Mouse (Mus musculus) induced T-regulatory cell, adult 2 months (primary cell): ENCODE data around the gene Serp1.

Experiments
- DNase-seq: peaks from one replicate; pipeline ENCODE4 v3.0.0-alpha.2; 2012; ENCODE audit warnings: low read depth

Gene Serp1

DNA sequence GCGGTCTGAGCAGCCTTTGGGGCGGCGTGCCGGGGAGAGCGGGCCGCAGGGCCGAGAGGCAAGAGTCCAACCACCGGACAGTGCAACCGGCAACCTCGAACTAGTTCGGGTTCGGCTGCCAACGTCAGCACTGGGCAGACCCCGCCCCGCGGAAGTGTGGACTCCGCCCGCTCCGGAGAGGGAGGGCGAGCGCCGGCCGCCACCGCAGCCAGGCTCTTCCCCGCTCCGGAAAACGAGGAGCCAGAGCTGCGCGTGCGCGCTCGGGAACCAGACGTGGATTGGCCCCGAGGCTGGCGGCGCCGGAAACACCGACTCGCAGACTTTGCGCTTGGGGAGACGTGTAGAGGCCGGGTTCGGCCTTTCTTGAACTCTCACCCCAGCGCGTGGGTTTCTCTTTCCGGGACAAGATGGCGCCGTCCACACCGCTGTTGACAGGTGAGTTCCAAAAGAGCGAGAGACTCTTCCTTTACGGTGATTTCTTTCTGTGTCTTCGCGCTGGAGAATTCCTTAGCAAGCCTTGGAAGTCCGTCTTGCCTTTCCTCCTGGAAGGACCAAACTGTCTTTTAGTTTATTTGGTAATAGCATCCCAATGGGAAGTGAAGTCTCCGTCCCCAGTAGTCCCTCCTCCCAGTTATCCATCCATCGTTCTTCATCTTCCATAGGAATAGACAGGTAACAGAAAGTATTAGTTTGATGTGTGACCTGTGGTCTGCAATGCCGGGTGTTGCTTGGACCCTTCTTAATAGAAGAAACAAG is at the start of gene Serp1, which contains the start of gene Eif2a:
Serp1 (minus strand) TSS at position 241 of the 756 bp plus-strand sequence.
Eif2a (plus strand) TSS at position 170 of the 756 bp plus-strand sequence.
- peak; percentile 99 for DNase-seq

DNA sequence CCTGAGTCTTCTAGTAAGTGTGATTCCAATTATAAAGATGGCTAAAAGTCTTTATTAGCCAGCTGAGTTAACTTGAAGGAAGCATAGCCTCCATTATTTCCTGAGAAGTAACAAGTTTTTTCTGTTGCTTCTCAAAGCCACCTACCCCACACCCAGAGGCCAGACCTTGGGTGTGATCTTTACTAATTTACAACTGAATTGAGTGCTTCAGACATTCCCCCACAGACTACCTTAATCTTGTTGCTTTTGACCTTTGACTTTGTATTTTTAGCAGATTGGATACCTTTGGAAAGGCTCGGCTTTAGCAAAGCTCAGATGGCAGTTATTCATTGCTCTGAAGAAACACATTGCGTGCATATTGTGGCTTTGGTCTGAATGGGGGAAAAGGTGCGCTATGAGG is 45.1 kb upstream of the Serp1 start:
- no peak for DNase-seq

DNA sequence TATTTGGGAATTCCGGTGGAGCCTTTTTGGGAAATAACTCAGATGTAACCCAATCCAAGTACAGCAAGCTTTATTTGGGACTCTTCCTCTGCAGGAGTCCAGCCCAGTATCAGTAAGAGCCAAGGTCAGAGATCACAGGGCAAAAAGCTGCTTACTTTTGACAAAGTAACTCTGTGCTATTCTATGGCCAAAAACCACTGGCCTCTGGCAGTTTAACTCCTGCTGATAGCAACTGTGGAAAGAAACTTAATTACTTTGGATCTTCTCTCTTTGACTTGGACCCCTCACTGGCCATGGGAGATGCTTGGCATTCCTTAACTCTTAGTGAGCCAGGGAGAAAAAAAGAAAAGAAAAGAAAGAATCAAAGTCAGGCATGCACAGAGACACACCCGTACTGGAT is 35.7 kb upstream of the Serp1 start:
- no peak for DNase-seq

DNA sequence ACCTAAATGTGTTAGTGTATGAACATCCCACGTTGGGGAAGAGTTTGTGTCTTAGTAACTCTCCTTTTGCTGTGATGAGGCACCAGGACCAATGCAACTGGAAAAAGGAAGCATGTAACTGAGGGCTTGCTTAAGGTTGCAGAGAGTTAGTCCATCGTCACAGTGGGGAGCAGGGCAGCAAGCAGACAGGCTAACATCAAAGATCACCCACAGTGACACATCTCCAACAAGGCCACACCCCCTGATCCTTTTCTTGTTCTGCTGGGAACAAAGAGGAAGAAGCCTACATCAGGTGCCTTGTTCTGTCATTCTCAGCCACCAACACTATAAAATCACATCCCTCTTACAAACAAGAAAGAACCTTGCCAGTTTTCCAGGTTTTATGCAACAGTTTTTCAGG is 34.2 kb upstream of the Serp1 start:
- no peak for DNase-seq

DNA sequence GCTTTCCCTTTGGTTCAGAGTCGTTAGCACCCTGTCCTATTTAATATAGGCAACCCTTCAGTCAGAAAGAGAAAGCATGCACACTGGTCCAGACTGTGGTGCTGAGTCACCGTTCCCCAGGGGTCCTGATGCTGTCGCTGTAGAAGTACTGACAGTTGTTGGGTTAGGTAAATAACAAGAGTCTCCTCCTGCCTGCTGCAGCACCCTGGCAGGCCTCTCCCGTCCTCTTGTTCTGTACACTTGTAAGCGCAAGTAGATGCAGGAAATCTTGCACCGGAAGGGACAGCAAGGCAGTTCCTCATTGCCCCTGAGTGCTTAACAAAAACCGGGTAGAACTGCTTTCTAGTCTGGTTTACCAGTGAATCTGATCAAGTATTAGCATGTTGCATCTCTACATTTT is 31.0 kb upstream of the Serp1 start:
- no peak for DNase-seq

DNA sequence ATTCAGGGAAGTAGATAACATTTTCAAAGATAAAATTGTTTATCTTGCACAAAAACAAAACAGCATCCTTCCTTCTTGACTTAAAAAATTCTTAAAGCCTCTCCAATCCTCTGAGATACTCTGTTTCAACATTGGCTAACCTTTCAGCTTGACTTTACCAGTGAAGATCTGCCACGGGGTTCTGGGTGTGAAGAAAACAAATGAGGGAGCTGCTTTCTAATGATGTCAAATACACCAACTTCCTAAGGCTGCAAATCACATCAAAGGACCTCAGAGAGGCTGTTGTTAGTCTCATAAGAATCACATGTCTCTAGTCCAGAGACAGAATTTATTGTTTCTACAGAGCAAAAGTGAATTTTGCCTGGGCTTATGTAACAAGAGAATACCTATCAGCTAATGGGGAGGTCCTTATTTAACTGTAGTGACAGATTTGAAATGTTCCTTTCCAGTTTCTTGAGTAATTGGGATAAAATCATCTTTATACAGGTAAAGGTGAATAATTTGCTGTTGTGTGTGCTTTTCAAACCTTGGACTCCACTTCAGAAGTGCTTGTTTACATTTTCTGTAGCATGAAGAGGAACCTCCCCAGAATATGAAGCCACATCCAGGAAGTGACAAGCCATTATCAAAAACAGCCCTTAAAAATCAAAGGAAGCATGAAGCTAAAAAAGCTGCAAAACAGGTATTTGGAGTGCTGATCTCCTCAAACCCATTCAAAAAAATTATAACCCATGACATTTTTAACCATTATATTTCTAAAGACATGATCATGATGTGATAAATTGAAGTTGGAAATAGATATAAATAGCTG is 26.5 kb upstream of the Serp1 start:
- DNase-seq: peak; percentile 67

DNA sequence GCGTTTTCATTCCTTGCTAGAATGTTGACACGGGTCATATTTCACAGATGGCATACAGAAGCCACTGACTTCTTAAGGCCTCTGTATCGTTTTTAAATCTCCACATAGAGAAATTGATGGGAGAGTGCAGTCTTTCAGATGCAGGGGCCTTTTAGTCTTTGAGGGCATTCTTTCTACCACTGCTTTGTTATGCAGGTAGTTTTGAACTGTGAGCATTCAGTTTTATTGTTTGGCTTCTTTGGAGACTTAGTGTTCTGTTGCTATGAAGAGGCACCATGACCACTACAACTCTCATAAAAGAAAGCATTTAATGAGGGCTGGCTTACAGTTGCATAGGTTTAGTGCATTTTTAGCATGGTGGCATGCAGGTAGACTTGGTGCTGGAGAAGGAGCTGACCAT is 10.9 kb upstream of the Serp1 start:
- no peak for DNase-seq

DNA sequence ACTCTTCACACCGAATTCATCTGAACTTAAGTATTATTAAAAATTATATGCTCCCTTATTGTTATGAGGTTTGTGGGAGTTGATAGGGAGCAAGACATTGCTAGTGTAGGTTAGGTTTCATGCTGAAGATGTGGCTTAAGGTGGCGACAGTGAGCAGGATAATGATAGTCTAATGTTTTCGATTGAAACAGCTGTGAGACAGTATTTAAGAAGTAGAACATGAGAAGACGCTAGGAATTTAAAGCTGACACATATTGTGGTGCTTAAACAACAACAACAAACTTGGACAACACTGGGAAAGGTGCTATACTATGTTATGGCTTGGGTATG is 681 bp upstream of the Serp1 start:
- no peak for DNase-seq

DNA sequence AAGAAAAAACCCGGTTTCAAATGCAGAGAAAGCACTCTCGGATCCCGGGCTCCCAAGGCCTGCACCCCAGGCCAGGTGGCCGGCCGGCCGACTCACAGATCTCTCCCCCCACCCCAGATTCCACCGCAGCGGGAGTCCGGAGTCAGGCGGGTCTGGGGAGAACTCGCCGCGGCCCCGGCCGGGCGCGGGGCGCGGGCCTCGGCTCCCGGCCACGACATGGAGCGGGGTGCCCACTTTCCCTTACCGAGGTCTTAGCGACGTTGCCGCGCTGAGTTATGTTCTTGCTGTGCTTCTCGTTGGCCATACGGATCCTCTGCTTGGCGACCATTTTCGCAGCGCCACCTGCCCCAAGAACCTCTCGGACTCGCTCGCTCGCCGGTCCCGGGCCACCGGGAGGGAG is 526 bp downstream of the Serp1 start:
- no peak for DNase-seq

DNA sequence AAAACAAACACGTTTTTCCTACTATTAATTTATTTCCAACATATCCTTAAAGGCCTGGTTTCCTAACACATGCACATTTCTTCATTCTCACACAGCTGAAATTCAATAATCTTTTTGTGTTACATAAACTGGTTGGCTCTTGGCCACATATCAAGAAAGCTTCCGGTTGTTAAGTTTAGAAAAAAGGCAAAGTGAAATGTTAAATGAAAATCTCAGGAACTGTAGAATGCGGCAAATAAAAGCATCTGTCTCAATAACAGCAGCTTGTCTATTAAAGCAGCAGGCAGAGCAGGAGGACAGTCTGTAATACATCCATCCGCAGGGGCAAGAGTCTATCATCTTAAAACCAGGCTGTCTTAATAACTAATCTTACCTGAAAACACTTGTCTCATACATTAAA is 1.4 kb downstream of the Serp1 start:
- DNase-seq: peak; percentile 36

DNA sequence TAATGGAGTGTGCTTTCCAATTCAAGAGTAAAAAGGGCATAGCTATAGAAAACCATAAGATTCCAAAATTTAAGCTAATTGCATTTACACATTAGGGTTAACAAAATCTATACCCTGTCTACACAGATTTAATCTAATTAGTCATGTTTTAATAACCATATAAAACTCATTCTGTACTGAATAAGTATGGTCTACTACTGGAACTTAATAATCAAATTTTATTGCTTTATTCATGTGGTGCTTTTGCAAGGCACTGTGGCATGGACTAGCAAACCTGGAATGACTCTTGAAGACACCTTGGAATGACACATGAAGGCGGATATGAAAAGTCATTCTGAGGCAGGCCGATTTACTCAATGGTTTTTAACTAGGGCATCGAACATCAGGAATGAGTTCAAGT is 2.3 kb downstream of the Serp1 start:
- DNase-seq: no peak

DNA sequence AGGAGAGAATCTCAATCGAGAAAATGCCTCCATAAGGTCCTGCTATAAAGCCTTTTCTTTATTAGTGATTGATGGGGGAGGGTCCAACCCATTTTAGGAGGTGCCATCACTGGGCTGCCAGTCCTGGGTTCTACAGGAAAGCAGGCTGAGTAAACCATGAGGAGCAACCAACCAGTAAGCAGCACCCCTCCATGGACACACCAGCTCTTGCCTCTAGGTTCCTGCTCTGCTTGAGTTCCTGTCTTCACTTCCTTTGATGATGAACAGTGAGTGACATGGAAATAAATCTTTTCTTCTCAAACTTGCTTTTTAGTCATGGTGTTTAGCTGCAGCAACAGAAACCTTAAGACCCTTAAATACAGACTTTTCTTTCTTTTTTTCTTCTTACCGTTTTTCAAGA is 4.3 kb downstream of the Serp1 start:
- no peak for DNase-seq

DNA sequence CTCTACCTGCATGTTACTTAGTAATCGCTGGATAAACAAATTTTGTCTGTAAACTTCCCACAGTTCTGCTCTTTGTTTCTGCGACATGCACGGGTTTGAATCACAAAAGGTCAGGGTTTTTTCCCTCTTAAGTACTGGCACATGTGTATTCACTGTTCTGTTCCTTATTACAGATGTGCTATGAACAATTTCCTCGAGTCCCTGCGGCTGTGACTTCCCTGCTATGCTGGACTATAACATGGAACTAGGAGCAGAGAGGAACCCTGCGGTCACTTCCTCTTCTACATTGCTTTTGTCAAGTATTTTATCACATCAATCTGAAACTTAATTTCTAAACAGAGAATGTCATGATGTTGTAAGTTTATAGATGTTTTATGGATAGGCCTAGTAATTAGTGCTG is 5.4 kb downstream of the Serp1 start:
- no peak for DNase-seq

DNA sequence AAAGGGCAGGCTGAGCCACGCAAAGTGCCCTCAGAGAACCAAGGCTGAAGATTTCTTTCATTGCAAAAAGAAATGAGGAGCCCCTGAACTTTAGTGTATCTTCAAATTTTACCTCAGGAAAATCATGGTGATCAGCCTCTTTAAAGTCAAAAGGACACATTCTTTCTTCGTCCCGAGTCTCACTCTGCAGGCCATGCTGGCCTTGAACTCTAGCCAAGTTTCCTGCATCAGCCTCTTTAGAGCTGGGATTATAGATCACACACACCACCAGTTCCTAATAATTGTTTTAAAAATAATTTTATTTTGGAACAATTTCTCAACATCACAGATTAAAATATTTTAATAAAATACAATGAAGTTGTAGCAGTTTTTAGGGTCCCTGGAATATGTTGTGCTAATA is 6.2 kb downstream of the Serp1 start:
- no peak for DNase-seq

DNA sequence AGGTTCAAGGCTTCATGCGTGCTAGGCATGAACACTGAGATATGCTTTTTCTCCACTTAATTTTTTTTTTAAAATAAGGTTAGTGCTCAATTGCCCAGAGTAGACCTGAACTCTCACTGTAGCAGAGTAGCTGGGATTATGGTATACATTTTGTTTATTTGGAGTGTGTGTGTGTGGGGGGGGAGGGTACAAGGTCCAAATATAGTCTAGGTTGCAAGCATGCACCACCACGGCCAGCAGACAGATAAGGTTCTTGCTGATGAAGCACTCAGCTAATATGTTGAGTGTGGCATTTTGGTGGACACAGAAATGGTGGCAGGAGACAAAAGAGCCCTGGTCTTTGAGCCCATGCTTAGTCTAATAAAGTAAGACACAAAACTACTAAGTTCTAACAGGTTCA is 6.7 kb downstream of the Serp1 start:
- DNase-seq: no peak

DNA sequence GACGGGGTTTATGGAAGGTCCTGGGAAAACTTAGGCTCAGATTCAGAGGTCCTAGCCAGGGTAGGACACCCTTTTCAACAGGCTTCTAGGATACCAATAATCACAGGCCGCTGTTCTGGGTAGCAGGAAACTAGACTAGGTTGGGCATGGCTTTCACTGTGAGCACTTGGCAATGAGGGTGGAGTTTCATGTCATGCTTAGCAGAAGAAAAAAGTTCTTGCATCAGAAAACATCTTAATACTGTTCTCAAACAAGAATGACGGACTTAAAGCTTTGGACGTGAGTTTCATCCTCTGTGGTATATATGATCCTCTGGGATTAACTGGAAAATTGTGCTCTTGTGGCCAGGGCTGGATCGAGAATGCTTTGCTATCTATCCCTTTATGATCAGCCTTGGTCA is 7.9 kb downstream of the Serp1 start:
- peak; percentile 54 for DNase-seq

DNA sequence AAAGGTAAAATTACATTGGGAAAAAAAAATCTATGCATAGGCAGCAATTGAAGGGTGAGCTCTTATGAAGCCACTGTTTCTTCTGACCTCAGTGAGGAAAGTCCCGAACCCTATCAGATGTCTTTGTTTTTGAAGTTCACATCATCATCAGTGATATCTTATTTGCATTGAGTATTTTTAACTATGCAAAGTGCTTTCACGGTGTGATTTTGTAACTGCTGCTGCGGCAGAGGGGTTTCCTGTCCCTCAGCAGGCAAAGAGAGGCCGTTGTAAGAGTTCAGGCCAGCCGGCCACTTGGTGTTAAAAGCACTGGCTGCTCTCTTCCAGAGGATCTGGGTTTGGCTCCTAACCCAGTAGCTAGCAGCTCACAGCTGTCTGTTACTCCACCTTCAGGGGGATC is 8.4 kb downstream of the Serp1 start:
- DNase-seq: peak; percentile 79

DNA sequence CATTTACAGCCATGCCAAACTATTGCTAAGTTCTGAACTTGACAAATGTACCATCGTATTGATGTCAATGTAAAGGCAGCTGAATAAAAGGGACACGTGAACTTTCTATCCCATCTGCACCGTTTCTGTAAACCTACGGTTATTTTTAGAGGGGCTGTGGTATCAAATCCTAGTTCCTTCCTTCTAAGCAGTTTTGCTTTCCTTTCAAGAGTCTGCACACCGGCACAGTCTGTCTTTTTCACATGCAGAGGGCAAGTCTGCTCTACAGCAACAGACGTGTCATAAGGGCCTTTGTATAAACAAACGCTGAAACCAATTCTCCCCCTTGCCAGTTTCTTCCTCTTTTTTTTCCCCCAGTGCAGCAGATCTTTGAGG is 9.1 kb downstream of the Serp1 start:
- DNase-seq: peak; percentile 69

DNA sequence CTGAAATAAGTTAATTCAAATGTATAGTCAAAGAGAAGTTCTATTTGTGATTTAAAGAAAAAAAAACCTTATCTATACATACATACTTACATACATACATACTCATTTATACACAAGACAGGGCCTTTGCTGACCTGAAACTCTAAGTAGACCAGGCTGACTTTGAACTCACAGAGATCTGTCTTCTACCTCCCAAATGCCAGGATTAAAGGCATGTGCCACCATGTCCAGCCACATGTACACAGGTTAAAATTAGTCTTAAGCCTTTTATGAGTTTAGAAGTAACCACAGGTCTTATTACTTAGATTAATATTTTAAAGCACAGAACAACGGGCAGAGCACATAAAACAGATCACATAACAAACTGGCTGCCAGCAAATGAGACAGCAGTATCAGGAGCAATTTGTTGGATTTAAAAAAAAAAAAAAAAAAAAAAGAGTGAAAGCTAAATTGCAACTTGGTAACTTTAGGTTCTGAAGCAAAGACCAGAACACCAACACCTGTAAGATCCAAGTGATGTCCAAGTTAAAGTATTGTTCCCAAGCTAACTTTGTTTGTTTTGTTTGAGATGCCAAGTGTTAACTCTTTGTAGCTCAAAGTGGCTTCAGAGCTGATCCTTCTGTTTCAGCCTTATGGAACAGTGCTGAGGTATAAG is 9.6 kb downstream of the Serp1 start:
- no peak for DNase-seq

DNA sequence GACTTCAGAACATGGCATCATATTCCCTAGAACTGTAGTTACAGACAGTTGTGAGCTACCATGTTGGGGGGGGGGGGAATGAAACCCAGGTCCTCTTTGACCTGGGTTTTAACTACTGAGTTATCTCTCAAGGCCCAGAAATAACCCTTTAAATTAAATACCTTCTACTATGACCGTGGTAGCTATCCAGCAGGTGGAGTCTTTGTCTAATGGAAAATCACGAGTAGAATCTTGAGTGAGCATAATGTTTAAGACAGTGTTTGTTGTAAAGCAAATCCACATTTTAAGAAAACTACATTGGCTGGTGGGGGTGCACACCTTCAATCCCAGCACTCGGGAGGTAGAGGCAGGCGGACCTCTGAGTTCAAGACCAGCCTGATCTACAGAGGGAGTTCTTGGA is 12.2 kb downstream of the Serp1 start:
- peak; percentile 50 for DNase-seq

DNA sequence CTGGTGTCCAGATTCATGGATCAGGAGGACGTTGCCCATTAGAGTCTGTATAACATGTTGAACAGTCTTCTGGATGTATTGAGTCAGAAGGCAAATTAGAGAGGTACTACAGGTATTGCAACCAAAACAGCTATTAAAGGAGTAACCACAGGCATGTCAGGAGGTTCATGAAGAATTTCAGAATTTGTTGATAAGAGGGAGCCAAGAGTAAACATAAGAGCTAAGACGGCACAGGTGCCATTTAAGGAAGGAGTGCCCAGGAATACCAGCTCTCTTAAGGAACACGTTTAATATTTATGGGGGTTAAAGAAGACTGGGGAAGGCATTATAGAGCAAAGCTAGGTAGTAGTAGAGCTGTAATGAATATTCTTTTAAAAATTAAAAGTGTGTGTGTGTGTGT is 13.0 kb downstream of the Serp1 start:
- DNase-seq: no peak

DNA sequence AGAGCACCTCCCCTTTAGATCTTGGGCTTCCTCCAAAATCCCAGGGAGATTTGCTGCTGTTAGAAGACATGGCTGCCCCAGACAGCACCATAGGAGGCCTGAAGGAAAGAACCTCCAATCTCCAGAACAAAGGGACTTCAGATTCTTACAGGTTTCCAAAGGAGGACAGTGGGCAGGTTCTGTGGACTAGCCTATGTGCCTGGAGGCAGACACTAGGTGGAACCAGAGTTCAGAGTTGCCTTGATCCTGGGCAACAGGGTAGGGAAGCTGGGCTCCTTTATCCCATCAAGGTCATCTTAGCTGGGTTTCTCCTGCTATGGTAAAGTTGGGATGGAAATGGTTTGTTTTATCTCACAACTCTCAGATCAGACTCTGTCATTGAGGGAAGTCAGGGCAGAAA is 14.1 kb downstream of the Serp1 start:
- peak; percentile 47 for DNase-seq
